Mouse (Mus musculus) gastrocnemius, postnatal 25 days (tissue): ENCODE measurements around the gene Ralgps1. TPM values are rescaled to one million over a fixed set of nuclear protein-coding genes. Genes with fewer than 3 reads are reported as not detected.

Experiments
- DNase-seq: peaks from one replicate; pipeline ENCODE4 v3.0.0; 2022
- total RNA-seq, 2 experiments: library from RNA; stranded (reverse); gene quantifications; 1 replicate in 1 of 2; 2 replicates in 1 of 2; pipeline ENCODE4 v1.2.3; 2021

Gene Ralgps1
- total RNA-seq, 2 experiments from 2014 or later = 2.3 to 2.5 TPM

DNA sequence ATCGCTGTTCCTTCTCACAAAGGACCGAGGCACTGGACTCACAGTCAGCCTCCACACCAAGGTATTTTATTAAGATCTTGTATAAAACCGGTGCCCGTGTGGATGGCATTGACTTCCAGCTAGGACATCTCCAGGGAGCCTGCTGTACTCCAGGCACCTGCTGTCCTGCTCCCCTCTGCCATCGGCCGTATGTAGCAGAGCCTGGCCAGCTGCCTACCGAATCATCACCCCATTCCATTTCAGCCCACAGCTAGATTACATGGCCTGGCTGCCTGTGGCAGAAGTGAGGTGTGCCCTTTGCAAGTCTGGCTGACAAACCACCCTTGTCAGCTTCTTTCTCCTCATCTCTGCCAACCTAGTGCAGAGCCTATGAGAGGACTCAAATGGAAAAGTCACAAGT, 197.6 kb downstream of the Ralgps1 start:
- DNase-seq = peak; percentile 84

DNA sequence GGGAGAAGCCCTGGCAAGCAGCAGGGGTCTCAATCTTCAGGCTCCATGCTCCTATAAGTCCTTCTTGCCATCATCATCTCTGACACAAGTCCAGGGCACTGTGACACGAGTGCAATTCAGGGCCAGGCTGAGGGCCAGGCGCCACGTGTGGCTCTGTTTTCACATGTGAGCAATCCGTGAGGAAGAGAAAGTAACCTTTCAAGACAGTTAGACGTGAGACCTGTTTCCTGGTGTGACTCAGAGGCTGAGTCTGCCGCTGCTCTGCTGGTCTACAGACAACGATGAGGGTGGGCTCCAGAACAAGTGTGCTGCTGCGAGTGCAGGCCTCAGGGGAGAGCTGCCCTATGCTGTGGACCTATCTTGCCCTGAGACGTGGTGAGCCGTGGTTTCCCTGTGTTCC, 198.2 kb downstream of the Ralgps1 start:
- DNase-seq = no peak

- no peak for DNase-seq
These were observed 200.3 kb downstream of the Ralgps1 start for GRCm38 (mm10) chr2:33170777-33171565.

- DNase-seq = no peak
These were observed 201.8 kb downstream of the Ralgps1 start for GRCm38 (mm10) chr2:33169445-33169844.

GRCm38 (mm10) chr2:33167060-33167459, 204.2 kb downstream of the Ralgps1 start:
- no peak for DNase-seq

- no peak for DNase-seq
These were observed 205.4 kb downstream of the Ralgps1 start for GRCm38 (mm10) chr2:33165710-33166374.

DNA sequence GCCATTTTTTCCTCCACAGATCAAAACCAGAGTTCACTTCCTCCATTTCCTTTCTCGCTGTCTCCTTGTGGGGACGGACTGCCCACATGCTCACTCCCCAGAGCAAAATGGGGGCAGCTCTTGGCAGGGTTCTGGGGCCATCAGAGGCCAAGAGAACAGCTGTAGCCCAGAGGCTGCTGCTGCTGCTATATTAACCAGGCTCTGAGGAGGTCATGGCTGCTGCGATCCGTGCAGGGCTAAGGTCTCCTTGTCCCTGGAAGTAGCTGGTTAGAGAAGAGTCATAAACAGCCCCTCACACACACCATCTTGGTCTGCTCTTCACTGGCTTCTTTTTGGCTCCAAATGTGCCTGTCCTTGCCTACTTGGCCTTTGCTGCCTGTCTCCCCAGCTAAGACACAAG, 206.1 kb downstream of the Ralgps1 start:
- no peak for DNase-seq

- DNase-seq = no peak
These were observed 206.6 kb downstream of the Ralgps1 start for GRCm38 (mm10) chr2:33164646-33165045.

GRCm38 (mm10) chr2:33162126-33162525, 209.2 kb downstream of the Ralgps1 start:
- DNase-seq = no peak

- DNase-seq = peak; percentile 84
These were observed 210.8 kb downstream of the Ralgps1 start for GRCm38 (mm10) chr2:33160326-33160973.

- DNase-seq = no peak
These were observed 211.7 kb downstream of the Ralgps1 start for GRCm38 (mm10) chr2:33159593-33159992.

GRCm38 (mm10) chr2:33158895-33159294, 212.4 kb downstream of the Ralgps1 start:
- DNase-seq = no peak

DNA sequence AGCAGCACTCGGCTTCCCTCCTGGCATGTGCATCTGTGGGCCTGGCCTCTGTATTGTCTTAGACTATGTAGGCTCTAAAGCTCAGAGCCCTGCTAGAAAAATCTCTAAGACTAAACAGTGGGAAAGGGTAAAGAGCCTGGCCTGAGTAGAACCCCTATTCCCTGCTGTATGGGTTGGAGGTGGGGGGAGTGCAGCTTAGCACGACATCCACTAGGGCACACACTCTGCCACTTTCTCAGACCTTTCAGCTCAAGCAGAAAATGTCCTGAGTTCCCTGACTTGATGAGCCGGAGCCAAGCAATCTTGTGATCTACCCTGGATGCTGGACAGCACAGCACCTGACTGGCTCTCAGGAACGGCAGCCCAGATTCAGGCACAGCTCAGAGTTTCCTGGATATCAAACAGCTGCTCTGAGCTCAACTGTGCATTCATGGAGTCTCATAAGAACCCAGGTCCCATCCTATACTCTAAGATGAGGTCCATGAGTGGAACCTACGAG, 215.0 kb downstream of the Ralgps1 start:
- no peak for DNase-seq

DNA sequence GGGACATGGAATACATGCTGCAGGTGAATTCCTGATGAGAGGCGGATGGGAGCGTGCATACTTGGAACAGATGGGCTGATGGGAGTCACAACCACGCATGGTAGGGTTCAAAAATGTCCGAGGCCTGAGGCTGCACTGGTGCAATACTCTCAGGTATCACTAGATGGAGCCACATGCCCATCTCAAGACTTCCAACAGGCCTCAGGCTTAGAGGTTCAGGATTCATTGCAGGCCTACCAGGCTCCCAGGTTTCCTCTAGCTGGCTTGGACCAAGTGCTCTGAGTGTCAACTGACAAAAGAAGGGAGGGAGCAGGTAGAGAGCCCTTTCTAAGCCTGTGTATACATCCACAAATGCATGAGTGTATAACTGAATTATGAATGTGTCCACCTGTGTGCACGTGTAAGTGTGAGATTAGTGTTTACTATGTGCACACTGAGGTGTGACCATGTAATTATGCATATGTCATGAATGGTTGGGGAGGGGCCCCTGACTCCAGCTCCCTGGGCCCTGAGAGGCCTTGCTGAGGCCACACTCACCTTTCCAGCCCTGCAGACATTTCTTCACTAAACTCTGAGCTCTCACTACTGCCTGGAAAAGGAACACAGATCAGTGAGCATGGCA, 216.4 kb downstream of the Ralgps1 start:
- peak; percentile 62 for DNase-seq

- DNase-seq = no peak
These were observed 224.3 kb downstream of the Ralgps1 start for GRCm38 (mm10) chr2:33146994-33147393.

DNA sequence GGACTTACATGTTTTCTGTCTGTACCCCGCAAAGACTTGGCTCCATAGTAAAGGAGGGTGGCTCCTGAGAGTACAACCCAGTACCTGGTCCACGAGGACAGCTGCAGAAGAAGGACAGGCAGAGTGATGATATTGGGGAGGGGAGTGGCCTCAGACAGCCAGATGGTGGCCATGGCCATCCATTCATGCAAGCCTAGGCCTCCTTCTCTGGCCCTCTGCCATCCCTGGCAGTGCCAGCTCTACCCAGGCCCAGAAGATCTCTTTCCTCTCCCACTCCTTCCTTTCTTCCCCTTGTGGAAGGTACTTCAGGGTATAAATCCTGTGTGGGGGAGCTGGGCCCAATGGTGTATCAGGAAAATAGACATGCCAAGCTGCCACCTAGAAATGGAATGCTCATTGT, 228.0 kb downstream of the Ralgps1 start:
- no peak for DNase-seq

- DNase-seq = no peak
These were observed 232.8 kb downstream of the Ralgps1 start for GRCm38 (mm10) chr2:33138491-33138890.

DNA sequence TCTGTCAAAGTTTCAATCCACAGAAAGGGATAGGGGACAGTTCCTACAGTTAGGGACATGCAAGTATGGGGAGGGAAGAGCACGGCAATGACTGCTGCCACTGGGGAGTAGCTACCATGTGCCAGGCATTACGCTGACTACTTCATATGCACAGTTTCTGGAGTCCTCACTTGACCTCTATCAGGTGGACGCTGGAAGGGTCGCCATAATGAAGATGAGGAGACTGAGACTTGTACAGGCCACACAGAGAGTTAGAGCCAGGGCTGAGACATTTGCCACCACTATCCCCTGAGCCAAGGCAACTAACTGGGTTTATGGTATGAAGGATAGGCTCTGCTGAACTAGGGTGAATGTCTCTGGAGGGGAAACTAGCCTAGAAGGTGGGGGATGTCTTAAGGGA, 233.6 kb downstream of the Ralgps1 start:
- no peak for DNase-seq

GRCm38 (mm10) chr2:33137244-33137643, 234.0 kb downstream of the Ralgps1 start:
- DNase-seq = no peak

DNA sequence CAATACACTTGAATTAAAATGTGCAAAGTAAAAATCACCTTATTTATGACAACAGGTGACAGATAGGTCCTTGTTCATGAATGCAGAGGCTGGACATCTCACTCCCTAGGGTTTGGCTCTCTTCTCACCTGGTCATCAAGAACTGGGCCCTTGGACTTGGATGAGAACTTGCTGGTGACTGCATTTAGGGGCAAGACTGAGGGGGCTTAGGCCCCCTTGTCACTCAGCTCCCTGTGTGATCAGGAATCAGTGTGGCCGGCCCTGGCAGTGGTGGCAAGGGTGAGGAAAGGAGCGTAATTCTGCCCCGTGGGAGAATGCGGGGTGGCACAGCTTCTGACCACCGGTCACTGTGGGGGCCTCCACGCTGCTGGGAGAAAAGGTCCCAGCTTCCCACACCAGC, 234.9 kb downstream of the Ralgps1 start:
- no peak for DNase-seq

GRCm38 (mm10) chr2:33134766-33135490, 236.4 kb downstream of the Ralgps1 start:
- DNase-seq = no peak

DNA sequence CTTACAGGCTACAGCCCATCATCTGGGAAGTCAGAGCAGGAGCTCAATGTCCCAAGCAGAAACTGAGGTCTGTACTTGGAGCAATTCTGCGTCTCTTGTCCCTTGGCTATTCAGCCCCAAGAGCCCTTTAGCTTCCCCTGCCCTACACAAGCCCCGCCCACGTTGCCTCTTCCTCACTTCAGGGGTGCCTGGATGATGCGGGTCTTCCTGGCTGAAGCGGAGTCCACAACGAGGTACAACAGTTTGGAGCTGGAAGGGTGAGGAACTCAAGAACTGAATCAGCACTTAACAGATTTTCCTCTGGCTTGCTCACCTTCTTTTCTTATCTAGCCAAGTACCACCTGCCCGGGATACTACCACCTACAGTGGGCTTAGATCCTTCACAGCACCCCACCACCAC, 239.0 kb downstream of the Ralgps1 start:
- DNase-seq = no peak
